Mouse (Mus musculus): ENCODE measurements around the gene Inpp5b.

Inpp5b gene

GRCm38 (mm10) chr4:124809136-124809883, 67.7 kb downstream of the Inpp5b start:
- DNase-seq (ENCODE audit: inconsistent age in 2 of 2, low spot score in 1 of 2): no peak

DNA sequence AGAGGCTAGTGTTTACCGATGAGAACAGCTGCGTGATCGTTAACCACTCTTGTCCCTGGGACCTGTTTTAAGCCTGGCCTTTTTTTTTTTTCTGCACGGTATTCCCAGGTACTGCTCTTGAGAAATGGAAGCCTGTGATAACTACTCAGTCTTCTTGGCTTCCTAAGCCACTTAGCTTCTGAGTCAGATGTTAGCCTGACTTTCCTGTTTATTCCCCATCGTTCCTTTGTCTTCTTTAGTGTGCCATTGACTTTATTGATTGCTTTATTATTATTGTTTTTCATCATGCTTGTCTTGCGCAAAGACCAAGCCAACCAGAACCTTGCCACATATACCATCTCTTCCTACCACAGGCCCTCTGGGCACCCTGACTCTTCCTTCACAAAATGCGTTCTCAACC, 68.4 kb downstream of the Inpp5b start:
- no peak for DNase-seq (ENCODE audit: inconsistent age in 2 of 2, low spot score in 1 of 2)

- DNase-seq (ENCODE audit: inconsistent age in 2 of 2, low spot score in 1 of 2): no peak
These were observed 69.8 kb downstream of the Inpp5b start for GRCm38 (mm10) chr4:124811347-124811975.

DNA sequence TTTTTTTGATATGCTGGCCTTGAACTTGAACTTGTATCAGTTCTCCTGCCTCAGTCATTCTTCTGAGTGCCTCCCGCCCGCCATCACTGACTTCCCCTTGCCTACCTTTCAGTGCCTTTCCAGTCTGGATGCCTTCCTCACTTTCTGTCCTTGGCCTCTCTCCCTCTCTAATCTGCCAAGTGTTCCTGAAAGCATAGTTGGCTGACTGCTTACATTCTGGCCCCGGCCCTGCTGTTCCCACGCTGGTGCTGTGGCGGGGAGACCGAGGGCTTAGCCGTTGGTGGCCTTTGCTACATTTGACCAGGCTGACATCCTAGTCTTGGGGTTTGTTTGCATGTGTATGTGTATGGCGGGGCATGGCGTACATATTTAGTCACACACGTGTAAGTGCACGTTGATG, 74.3 kb downstream of the Inpp5b start:
- DNase-seq (ENCODE audit: inconsistent age in 2 of 2, low spot score in 1 of 2): peak; percentile 26 to 68

DNA sequence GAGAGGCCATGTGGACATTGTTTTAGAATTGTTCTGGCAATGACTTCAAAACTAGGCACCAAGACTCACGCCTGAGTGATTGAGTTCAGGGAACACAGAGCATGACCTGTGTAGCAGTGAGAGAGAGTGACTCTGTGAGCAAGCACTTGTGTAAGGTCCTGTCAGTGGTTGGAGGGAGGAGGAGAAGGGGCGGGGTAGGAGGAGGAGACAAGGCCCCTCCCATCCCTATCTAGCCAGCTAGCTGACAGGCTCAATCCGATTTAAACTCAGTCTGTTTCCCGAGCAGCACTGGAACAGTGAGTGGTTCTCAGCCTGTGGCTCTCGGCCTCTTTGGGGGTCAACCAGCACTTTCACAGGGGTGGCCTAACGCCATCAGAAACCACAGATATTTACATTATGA, 76.2 kb downstream of the Inpp5b start:
- DNase-seq (ENCODE audit: inconsistent age in 2 of 2, low spot score in 1 of 2): peak; percentile 74 to 85

- DNase-seq (ENCODE audit: inconsistent age in 2 of 2, low spot score in 1 of 2): no peak
These were observed 77.2 kb downstream of the Inpp5b start for GRCm38 (mm10) chr4:124818832-124819231.

DNA sequence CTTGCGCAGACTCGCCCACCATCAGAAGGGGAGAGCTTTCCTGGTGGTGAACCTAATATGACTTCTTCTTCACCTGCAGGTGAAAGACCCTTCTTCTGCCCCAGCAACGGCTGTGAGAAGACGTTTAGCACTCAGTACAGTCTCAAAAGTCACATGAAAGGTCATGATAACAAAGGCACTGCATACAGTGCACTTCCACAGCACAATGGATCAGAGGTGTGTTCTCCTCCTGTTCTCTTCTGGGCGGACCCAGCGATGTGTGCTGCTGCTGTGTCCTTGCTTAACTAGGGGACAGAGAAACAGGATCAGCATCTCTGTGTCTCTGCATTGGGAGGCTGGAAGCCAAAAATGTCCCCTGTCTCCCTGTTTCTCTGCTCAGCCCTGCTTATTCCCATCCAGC, 83.3 kb downstream of the Inpp5b start:
- DNase-seq (ENCODE audit: inconsistent age in 2 of 2, low spot score in 1 of 2): no peak

- DNase-seq (ENCODE audit: inconsistent age in 2 of 2, low spot score in 1 of 2): no peak
These were observed 83.8 kb downstream of the Inpp5b start for GRCm38 (mm10) chr4:124825371-124825965.

GRCm38 (mm10) chr4:124829671-124830070, 88.0 kb downstream of the Inpp5b start:
- DNase-seq (ENCODE audit: inconsistent age in 2 of 2, low spot score in 1 of 2): no peak

- no peak for DNase-seq (ENCODE audit: inconsistent age in 2 of 2, low spot score in 1 of 2)
These were observed 91.1 kb downstream of the Inpp5b start for GRCm38 (mm10) chr4:124832796-124833195.

DNA sequence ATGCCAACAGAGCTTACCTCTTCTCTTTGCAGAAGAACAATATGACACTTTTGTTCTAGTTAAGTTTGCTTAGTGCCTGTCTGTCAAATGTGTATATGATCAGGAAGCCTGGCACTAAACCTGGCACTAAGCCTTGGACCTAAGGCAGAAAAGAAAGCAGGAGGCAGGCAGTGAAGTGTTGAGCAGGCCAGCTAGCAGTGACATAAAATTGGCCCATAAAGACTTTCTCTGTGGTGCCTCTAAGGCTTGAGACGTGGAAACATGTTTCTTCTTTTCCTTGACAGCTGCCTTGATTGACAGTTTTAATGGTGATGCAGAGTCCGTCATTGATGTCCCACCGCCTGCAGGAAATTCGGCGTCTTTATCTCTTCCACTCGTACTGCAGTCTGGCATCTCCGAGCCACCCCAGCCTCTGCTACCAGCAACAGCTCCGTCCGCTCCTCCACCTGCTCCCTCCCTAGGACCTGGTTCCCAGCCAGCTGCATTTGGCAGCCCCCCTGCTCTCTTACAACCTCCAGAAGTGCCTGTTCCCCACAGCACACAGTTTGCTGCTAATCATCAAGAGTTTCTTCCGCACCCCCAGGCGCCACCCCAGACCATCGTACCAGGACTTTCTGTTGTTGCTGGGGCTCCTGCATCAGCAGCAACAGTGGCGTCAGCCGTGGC, 96.5 kb downstream of the Inpp5b start:
- DNase-seq (ENCODE audit: inconsistent age in 2 of 2, low spot score in 1 of 2): no peak

DNA sequence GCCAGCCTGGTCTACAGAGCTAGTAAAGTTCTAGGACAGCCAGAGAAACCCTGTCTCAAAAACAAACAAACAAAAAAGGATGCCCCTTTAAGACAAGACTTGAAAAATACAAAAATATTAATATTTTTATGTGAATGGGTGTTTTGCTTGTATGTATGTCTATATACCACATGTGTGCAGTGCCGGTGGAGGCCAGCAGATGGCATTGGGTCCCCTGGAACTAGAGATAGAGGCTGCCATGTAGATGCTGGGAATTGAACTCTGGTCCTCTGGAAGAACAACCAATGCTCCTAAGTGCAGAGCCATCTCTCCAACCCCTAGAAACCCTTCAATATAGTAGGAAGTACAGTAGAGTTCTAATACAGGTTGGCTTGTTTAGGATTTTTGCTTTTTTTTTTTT, 99.3 kb downstream of the Inpp5b start:
- no peak for DNase-seq (ENCODE audit: inconsistent age in 2 of 2, low spot score in 1 of 2)

GRCm38 (mm10) chr4:124843493-124843892, 101.8 kb downstream of the Inpp5b start:
- peak in 1 of 2 experiments; percentile 74 for DNase-seq (ENCODE audit: inconsistent age in 2 of 2, low spot score in 1 of 2)

DNA sequence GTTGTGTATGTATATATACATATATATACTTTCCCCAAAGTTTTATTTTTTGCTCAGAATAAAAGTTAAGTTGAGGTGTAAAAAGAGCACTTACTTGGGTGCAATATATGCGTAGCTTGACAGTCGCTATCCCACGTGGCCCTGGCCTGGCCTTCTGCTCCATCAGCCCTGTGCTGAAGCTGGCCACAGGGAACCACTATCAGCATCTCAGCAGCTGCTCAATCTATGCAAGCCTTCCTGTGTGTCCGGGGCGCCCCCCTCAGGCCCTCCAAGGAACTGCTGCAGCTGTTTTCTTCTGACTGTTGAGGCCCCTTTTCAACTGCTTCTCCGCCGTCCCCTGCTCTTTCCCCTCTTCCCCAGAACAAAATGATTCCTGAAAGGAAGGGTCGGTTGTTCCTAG, 105.9 kb downstream of the Inpp5b start:
- DNase-seq (ENCODE audit: inconsistent age in 2 of 2, low spot score in 1 of 2): peak; percentile 80 to 94

- DNase-seq (ENCODE audit: inconsistent age in 2 of 2, low spot score in 1 of 2): peak; percentile 64 to 79
These were observed 108.1 kb downstream of the Inpp5b start for GRCm38 (mm10) chr4:124849631-124850260.

- peak; percentile 96 to 98 for DNase-seq (ENCODE audit: inconsistent age in 2 of 2, low spot score in 1 of 2)
These were observed 108.7 kb downstream of the Inpp5b start, which contains the start of gene Yrdc for GRCm38 (mm10) chr4:124850261-124850913. Yrdc (plus strand) TSS chr4:124850679.
